Mouse (Mus musculus): ENCODE results near the gene Smarcb1. TPM values are rescaled to one million over a fixed set of nuclear protein-coding genes. Genes with fewer than 3 reads are reported as not detected.

Gene Smarcb1
- polyA plus RNA-seq, 1 experiment from 2014 or later = 150 TPM

DNA sequence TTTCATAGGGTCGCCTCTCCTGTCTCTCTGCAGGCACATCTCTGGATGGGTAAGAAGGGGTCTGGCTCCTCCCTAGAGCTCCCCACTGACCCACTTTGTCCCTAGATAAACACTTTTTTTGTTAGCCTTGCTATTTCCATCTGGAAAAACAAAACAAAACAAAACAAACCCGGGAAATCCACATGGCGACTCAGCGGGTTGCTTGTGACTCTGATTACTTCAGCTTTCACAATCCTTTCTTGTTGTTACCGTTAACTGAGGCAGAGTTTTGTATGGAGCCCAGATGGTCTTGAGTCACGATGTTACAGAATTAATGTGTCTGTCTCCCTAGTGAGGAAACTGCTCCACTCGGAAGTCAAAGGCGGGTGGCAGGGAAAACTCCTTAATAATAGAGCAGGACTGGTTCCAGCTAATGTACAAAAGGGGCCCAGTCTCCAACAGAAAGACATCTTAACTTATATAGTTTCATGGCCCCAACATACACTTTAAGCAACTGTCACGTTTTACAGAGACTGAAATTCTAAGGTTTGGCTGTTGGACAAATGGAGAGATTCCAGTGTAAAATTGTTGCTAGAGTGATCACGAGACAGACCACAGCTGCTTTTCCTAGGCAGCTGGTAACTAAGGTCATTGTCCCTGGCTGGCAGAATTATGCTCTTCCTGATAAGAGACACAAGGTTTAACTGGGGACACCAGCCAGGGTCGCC is 22.8 kb upstream of the Smarcb1 start:
- 27% methylated on average over 11 of the region's 11 CpGs for WGBS
- no peak for ATAC-seq (ENCODE audit: low read depth)

DNA sequence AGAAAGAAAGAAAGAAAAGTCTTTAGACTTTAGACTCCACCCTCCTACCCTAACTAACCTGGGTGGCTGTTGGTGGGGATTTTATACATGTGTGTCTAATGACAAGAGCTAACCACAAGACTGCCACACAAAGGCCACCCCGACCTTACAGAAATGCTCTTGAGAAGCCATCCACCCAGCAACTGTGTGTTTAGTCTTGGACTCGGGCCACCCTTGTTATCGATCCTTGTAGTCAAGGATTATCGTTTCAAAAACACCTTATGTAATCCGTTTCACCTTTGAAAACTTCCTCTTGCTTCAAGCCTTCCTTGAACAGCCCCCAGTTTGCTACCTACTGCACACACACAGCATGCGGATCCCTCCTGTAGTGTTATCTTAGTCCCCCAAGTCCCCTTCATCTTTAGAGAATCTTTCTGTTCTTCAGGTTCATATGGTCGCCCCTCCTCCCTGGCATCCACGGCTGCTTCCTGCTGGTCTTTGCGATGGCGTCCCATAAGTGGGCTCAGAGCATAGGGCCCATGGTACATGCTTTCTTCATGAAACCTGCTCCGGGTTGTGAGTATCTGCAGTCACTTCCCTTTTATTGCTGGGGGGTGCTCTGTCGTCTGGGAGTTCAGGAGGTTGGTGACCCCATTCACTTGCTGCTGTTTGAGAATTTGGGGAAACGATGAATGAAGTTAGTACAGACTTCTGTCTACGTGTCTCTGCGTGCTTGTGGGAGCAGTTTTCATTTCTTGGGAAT is 21.5 kb upstream of the Smarcb1 start, which contains the start of gene Vpreb3:
Vpreb3 (plus strand) TSS at position 322 of the 742 bp plus-strand sequence.
- H3K4me2 ChIP-seq (ENCODE audit: low read depth, low read length) = no peak within 1 kb of the TSS

More for the DNA sequence above, 22.8 kb upstream of the Smarcb1 start:
- no peaks in the 10 kb centered on the region for H3K36me3 ChIP-seq (ENCODE audit: control insufficient read depth, insufficient read depth, low read length)
- H3K27me3 ChIP-seq (replicated peaks; ENCODE audit: control insufficient read depth, insufficient read depth, low read length) = no peaks in the 10 kb centered on the region
- no peak overlapping the region for H3K9ac ChIP-seq (ENCODE audit: low read depth, low read length)
- H3K4me2 ChIP-seq (ENCODE audit: low read depth, low read length) = no peak overlapping the region
- no peaks in the 10 kb centered on the region for H3K4me1 ChIP-seq (ENCODE audit: control insufficient read depth, insufficient read depth, low read length)
- H3K27ac ChIP-seq (replicated peaks; ENCODE audit: low read depth, low read length) = 0 out of 2 replicates have a peak overlapping the region, but pooled peaks have one; percentile 18
- no peak for DNase-seq (ENCODE audit: low spot score)
- H3K4me3 ChIP-seq (ENCODE audit: low read depth, low read length) = no peak overlapping the region
- H3K9me3 ChIP-seq (ENCODE audit: control insufficient read depth, low read length) = no peaks in the 10 kb centered on the region

DNA sequence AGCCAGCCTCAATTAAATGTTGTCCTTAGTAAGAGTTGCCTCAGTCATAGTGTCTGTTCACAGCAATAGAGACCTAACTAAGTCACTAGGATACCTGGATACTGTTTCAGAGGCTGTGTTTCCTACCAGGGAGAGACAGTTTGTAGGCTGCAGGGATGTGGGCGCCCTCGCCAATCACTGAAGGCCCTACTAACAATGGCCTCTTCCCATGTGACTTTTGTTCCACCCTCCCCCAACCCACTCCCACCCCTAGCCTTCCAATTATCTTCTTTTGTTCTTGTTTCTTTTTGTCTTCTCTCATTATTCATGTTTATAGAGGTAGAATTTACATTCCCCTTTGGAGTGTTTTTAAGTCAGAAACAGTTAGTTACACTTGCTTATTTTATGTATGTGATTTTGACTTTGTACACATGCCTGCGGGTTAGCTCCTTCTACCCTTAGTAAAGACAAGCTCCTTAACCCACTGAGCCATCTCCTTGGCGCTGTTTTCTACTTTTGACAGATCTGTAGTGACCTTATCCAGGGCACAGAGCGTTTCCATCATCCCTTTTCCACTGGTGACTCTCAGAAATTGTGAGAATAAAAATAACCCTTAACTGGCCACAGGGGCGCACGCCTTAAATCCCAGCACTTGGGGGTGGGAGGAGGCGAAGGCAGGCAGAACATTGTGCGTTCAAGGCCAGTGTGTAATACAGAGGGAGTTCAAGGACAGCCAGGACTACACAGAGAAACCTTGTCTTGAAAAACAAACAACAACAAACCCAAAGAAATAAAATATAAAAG is 19.8 kb upstream of the Smarcb1 start:
- Histone ChIP-seq H3K27ac (replicated peaks; ENCODE audit: low read depth, low read length) (no peak overlapping the region), H3K4me2 (ENCODE audit: low read depth, low read length) (no peak overlapping the region), H3K27me3 (replicated peaks; ENCODE audit: control insufficient read depth, insufficient read depth, low read length) (peaks cover 11% of the 10 kb centered on the region), H3K9me3 (ENCODE audit: control insufficient read depth, low read length) (no peaks in the 10 kb centered on the region), H3K4me3 (ENCODE audit: low read depth, low read length) (no peak overlapping the region), H3K9ac (ENCODE audit: low read depth, low read length) (no peak overlapping the region), H3K36me3 (ENCODE audit: control insufficient read depth, insufficient read depth, low read length) (no peaks in the 10 kb centered on the region), H3K4me1 (ENCODE audit: control insufficient read depth, insufficient read depth, low read length) (no peaks in the 10 kb centered on the region)
- no peak for ATAC-seq (ENCODE audit: low read depth)
- WGBS = 70% methylated on average over 9 of the region's 9 CpGs
- DNase-seq (ENCODE audit: low spot score) = no peak

More for the DNA sequence above, 21.5 kb upstream of the Smarcb1 start, which contains the start of gene Vpreb3:
- no peak within 1 kb of the TSS for H3K9ac ChIP-seq (ENCODE audit: low read depth, low read length)
- H3K27me3 ChIP-seq (replicated peaks; ENCODE audit: control insufficient read depth, insufficient read depth, low read length) = no peaks in the 10 kb centered on the region
- no peaks in the 10 kb centered on the region for H3K4me1 ChIP-seq (ENCODE audit: control insufficient read depth, insufficient read depth, low read length)
- ATAC-seq (ENCODE audit: low read depth) = no peak
- H3K36me3 ChIP-seq (ENCODE audit: control insufficient read depth, insufficient read depth, low read length) = no peaks in the 10 kb centered on the region
- H3K4me3 ChIP-seq (ENCODE audit: low read depth, low read length) = no peak within 1 kb of the TSS
- no peak for DNase-seq (ENCODE audit: low spot score)
- 75% methylated on average over 15 of the region's 15 CpGs for WGBS
- H3K27ac ChIP-seq (replicated peaks; ENCODE audit: low read depth, low read length) = no peak within 1 kb of the TSS
- no peaks in the 10 kb centered on the region for H3K9me3 ChIP-seq (ENCODE audit: control insufficient read depth, low read length)

DNA sequence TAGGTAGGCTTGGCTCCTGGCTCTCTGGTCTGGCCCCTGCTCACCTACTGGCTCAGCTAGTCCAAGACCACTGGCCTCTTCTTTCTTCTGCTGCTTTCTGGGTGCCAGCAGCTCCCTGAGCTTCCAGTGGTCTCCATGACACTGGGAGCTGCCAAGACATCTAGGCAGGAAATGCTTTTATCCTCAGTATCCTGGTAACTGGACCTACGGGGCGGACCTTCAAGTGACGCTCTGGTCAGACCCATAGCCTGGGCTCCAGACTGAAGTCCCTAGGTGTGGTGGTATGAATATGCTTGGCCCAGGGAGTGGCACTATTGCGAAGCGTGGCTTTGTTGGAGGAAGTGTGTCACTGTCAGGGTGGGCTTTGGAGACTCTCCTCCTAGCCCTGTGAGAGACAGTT is 19.1 kb upstream of the Smarcb1 start, which contains the start of gene Gm867:
Gm867 (minus strand) TSS at position 153 of the 400 bp plus-strand sequence.
- WGBS = 66% methylated on average over 5 of the region's 5 CpGs
- peaks cover 18% of the 10 kb centered on the region for H3K27me3 ChIP-seq (replicated peaks; ENCODE audit: control insufficient read depth, insufficient read depth, low read length)
- ATAC-seq (ENCODE audit: low read depth) (no peak), DNase-seq (ENCODE audit: low spot score) (no peak)
- no peaks in the 10 kb centered on the region for H3K4me1 ChIP-seq (ENCODE audit: control insufficient read depth, insufficient read depth, low read length)
- no peak within 1 kb of the TSS for H3K9ac ChIP-seq (ENCODE audit: low read depth, low read length)
- H3K4me3 ChIP-seq (ENCODE audit: low read depth, low read length) = no peak within 1 kb of the TSS
- no peaks in the 10 kb centered on the region for H3K9me3 ChIP-seq (ENCODE audit: control insufficient read depth, low read length)
- no peaks in the 10 kb centered on the region for H3K36me3 ChIP-seq (ENCODE audit: control insufficient read depth, insufficient read depth, low read length)
- no peak within 1 kb of the TSS for H3K4me2 ChIP-seq (ENCODE audit: low read depth, low read length)
- no peak within 1 kb of the TSS for H3K27ac ChIP-seq (replicated peaks; ENCODE audit: low read depth, low read length)

DNA sequence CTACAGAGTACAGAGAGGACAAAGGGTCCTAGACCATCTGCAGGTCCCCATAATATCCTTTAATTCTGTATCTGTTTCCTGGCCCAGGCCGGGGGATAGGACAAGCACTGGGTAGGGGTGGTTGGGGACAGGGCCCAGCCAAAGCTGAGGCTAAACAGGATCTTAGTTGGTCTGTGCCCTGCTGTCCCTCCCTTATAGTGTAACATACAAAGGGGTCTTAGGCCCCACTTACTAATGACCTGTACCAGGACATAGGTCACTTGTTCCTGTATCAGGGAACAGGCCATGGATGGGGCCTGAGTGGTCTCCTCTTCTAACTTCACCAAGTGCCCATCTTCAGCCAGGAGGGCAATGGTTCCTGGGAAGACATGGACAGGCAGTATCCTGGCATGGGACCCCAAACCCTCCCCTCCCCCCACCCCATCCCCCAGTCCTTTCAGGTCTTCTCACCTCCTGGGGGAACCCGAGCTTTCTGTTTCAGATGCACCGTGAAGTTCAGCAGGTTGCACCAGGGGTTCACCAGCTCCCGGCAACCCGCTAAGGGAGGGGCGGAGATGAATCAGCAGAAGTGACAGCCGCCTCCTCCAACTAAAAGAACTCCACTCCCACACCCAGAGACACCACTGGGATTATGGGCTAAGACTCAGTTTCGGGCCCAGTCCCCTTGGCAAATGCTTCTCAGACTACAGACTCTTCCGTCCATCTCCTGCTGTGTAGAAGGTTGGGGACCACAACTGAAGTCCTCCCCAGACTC is 18.2 kb upstream of the Smarcb1 start:
- Histone ChIP-seq H3K36me3 (ENCODE audit: control insufficient read depth, insufficient read depth, low read length) (no peaks in the 10 kb centered on the region), H3K9ac (ENCODE audit: low read depth, low read length) (no peak overlapping the region), H3K4me2 (ENCODE audit: low read depth, low read length) (no peak overlapping the region), H3K4me1 (ENCODE audit: control insufficient read depth, insufficient read depth, low read length) (no peaks in the 10 kb centered on the region), H3K4me3 (ENCODE audit: low read depth, low read length) (no peak overlapping the region), H3K27me3 (replicated peaks; ENCODE audit: control insufficient read depth, insufficient read depth, low read length) (peaks cover 20% of the 10 kb centered on the region), H3K9me3 (ENCODE audit: control insufficient read depth, low read length) (no peaks in the 10 kb centered on the region), H3K27ac (replicated peaks; ENCODE audit: low read depth, low read length) (no peak overlapping the region)
- ATAC-seq (ENCODE audit: low read depth) = no peak
- 51% methylated on average over 9 of the region's 9 CpGs for WGBS
- DNase-seq (ENCODE audit: low spot score) = no peak

DNA sequence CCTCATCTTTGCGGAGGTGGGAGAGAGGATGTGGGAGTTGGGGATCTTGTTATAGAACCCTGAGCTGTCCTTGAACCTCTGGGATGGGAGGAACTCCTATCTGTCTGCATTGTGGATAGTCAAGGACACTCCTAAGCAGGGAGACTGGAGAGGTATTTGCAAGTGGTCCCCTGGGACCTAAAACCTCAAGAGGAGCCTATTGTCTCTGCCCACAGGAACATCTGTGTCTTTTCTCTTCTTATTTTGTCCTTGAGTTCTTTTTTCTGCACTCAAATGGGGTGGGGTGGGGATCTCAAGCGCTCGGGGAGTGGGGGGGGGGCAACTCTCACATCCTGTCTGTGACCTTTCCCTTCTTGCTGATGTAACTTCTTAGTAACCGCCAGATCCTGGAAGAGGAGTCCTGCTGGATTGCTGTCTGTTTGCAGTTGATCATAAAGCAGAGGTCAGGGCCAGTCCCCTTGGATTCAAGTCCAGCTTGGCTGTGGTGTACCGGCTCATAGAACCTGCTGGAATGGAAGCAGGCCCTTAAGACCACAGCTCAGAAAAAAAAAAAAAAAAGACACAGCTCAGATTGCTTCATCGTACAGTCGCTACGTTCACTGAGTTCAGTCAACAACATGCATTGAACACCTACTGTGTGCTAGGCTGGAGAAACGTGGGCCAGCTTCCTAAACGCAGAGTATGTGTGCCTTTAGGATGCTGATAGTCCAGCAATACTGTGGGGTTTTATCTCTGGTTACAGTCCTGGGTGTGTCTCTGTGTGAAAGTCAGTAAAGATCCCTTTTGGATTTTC is 16.6 kb upstream of the Smarcb1 start:
- WGBS = 53% methylated on average over 10 of the region's 10 CpGs
- H3K9me3 ChIP-seq (ENCODE audit: control insufficient read depth, low read length) = no peaks in the 10 kb centered on the region
- peaks cover 2% of the 10 kb centered on the region; the same call in 1 of the 2 replicates for H3K4me1 ChIP-seq (ENCODE audit: control insufficient read depth, insufficient read depth, low read length)
- DNase-seq (ENCODE audit: low spot score) = no peak
- no peak overlapping the region for H3K4me2 ChIP-seq (ENCODE audit: low read depth, low read length)
- no peak overlapping the region for H3K27ac ChIP-seq (replicated peaks; ENCODE audit: low read depth, low read length)
- no peak overlapping the region for H3K9ac ChIP-seq (ENCODE audit: low read depth, low read length)
- no peak for ATAC-seq (ENCODE audit: low read depth)
- peaks cover 20% of the 10 kb centered on the region for H3K27me3 ChIP-seq (replicated peaks; ENCODE audit: control insufficient read depth, insufficient read depth, low read length)
- H3K36me3 ChIP-seq (ENCODE audit: control insufficient read depth, insufficient read depth, low read length) = no peaks in the 10 kb centered on the region
- no peak overlapping the region for H3K4me3 ChIP-seq (ENCODE audit: low read depth, low read length)

DNA sequence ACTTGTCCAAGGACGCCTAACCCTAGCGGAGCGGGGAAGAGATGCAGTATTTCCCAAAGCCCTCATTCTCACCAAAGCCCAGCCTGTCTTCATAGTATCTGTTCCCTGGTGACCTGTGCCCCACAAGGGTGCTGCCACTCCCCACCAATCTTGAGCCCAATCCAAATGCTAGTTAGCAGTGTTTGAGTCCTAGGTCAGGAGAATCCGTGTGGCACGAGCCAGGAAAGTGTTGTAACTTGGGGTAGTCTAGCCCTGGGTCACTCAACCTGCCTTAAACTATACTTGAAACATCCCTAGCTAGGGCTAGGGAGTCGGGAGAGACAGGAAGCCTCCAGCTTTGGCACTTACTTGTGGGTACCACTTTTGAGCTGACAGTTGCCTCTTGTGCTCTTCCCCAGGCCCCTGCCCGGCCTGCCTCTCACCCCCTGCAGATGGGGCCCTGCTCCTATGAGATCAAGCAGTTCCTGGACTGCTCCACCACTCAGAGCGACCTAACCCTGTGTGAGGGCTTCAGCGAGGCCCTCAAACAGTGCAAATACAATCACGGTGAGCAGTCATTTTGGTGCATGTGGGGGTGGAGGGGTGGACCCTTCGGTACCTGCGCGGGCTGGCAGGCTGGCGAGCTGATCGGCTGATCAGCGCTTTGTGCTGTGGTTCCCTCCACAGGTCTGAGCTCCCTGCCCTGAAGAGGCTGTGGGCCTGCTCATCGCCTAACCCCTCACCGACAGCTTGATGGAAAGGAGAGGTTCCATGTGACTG is 15.7 kb upstream of the Smarcb1 start:
- no peak overlapping the region for H3K27ac ChIP-seq (replicated peaks; ENCODE audit: low read depth, low read length)
- no peaks in the 10 kb centered on the region for H3K36me3 ChIP-seq (ENCODE audit: control insufficient read depth, insufficient read depth, low read length)
- H3K4me1 ChIP-seq (ENCODE audit: control insufficient read depth, insufficient read depth, low read length) = peaks cover 8% of the 10 kb centered on the region
- DNase-seq (ENCODE audit: low spot score) (no peak), ATAC-seq (ENCODE audit: low read depth) (no peak)
- no peaks in the 10 kb centered on the region for H3K9me3 ChIP-seq (ENCODE audit: control insufficient read depth, low read length)
- WGBS = 43% methylated on average over 18 of the region's 18 CpGs
- no peak overlapping the region for H3K4me3 ChIP-seq (ENCODE audit: low read depth, low read length)
- H3K4me2 ChIP-seq (ENCODE audit: low read depth, low read length) = no peak overlapping the region
- peaks cover 20% of the 10 kb centered on the region for H3K27me3 ChIP-seq (replicated peaks; ENCODE audit: control insufficient read depth, insufficient read depth, low read length)
- H3K9ac ChIP-seq (ENCODE audit: low read depth, low read length) = no peak overlapping the region
